Mouse (Mus musculus): Measurements from ENCODE around the gene Cep164. TPM values are rescaled to one million over a fixed set of nuclear protein-coding genes. Genes with fewer than 3 reads are reported as not detected.

The Cep164 gene
- polyA plus RNA-seq, 1 experiment from 2014 or later, result 6.1 TPM

GRCm38 (mm10) chr9:45774088-45774487 lies 54.4 kb downstream of the Cep164 start:
- Histone ChIP-seq H3K36me3 (replicated peaks; ENCODE audit: insufficient read depth, low read length) (peaks cover 48% of the 10 kb centered on the region), H3K4me3 (ENCODE audit: low read depth, low read length) (no peak overlapping the region), H3K27ac (ENCODE audit: low read depth) (no peak overlapping the region), H3K27me3 (ENCODE audit: insufficient read depth, low read length) (no peaks in the 10 kb centered on the region), H3K4me1 (ENCODE audit: insufficient read depth) (no peaks in the 10 kb centered on the region), H3K9me3 (ENCODE audit: low read length) (no peaks in the 10 kb centered on the region), H3K9ac (replicated peaks) (no peak overlapping the region), H3K4me2 (ENCODE audit: low read depth, low read length) (no peak overlapping the region)
- ATAC-seq, result no peak
- DNase-seq, result no peak
- WGBS (ENCODE audit: insufficient replicate concordance), result 75% methylated on average over 6 of the region's 6 CpGs
- no peak for TF ChIP-seq EP300 (IDR thresholded peaks at IDR 0.05; ENCODE audit: low read depth)
- peak; percentile 51 for TF ChIP-seq CTCF (IDR thresholded peaks at IDR 0.05; ENCODE audit: low read depth)

- Histone ChIP-seq H3K4me1 (ENCODE audit: insufficient read depth) (no peaks in the 10 kb centered on the region), H3K27me3 (ENCODE audit: insufficient read depth, low read length) (no peaks in the 10 kb centered on the region), H3K36me3 (replicated peaks; ENCODE audit: insufficient read depth, low read length) (peaks cover 28% of the 10 kb centered on the region), H3K27ac (ENCODE audit: low read depth) (no peak overlapping the region), H3K4me2 (ENCODE audit: low read depth, low read length) (no peak overlapping the region), H3K9me3 (ENCODE audit: low read length) (no peaks in the 10 kb centered on the region), H3K9ac (replicated peaks) (no peak overlapping the region), H3K4me3 (ENCODE audit: low read depth, low read length) (no peak overlapping the region)
- DNase-seq (no peak), ATAC-seq (no peak)
- TF ChIP-seq CTCF (IDR thresholded peaks at IDR 0.05; ENCODE audit: low read depth) (no peak), EP300 (IDR thresholded peaks at IDR 0.05; ENCODE audit: low read depth) (no peak)
- WGBS (ENCODE audit: insufficient replicate concordance), result 82% methylated on average over 5 of the region's 5 CpGs
Measured at GRCm38 (mm10) chr9:45769596-45769995, 58.9 kb downstream of the Cep164 start.

GRCm38 (mm10) chr9:45768421-45768820 lies 60.1 kb downstream of the Cep164 start:
- DNase-seq, result no peak
- WGBS (ENCODE audit: insufficient replicate concordance), result 75% methylated on average over 18 of the region's 18 CpGs

GRCm38 (mm10) chr9:45767155-45767554 lies 61.3 kb downstream of the Cep164 start:
- no peak overlapping the region for H3K27ac ChIP-seq (ENCODE audit: low read depth)
- no peaks in the 10 kb centered on the region for H3K9me3 ChIP-seq (ENCODE audit: low read length)
- no peaks in the 10 kb centered on the region for H3K27me3 ChIP-seq (ENCODE audit: insufficient read depth, low read length)
- no peak overlapping the region for H3K4me3 ChIP-seq (ENCODE audit: low read depth, low read length)
- no peaks in the 10 kb centered on the region for H3K4me1 ChIP-seq (ENCODE audit: insufficient read depth)
- no peak overlapping the region for H3K4me2 ChIP-seq (ENCODE audit: low read depth, low read length)
- no peak overlapping the region for H3K9ac ChIP-seq (replicated peaks)
- TF ChIP-seq EP300 (IDR thresholded peaks at IDR 0.05; ENCODE audit: low read depth), result no peak
- no peak for TF ChIP-seq CTCF (IDR thresholded peaks at IDR 0.05; ENCODE audit: low read depth)
- ATAC-seq, result no peak
- 90% methylated on average over 8 of the region's 8 CpGs for WGBS (ENCODE audit: insufficient replicate concordance)
- no peak for DNase-seq
- H3K36me3 ChIP-seq (replicated peaks; ENCODE audit: insufficient read depth, low read length), result peaks cover 19% of the 10 kb centered on the region; the same call in 1 of the 2 replicates

More at GRCm38 (mm10) chr9:45768421-45768820, 60.1 kb downstream of the Cep164 start:
- H3K4me3 ChIP-seq (ENCODE audit: low read depth, low read length), result no peak overlapping the region
- ATAC-seq, result no peak
- H3K4me1 ChIP-seq (ENCODE audit: insufficient read depth), result no peaks in the 10 kb centered on the region
- TF ChIP-seq CTCF (IDR thresholded peaks at IDR 0.05; ENCODE audit: low read depth) (no peak), EP300 (IDR thresholded peaks at IDR 0.05; ENCODE audit: low read depth) (no peak)
- H3K4me2 ChIP-seq (ENCODE audit: low read depth, low read length), result no peak overlapping the region
- no peak overlapping the region for H3K9ac ChIP-seq (replicated peaks)
- no peaks in the 10 kb centered on the region for H3K27me3 ChIP-seq (ENCODE audit: insufficient read depth, low read length)
- peaks cover 19% of the 10 kb centered on the region; the same call in 1 of the 2 replicates for H3K36me3 ChIP-seq (replicated peaks; ENCODE audit: insufficient read depth, low read length)
- H3K9me3 ChIP-seq (ENCODE audit: low read length), result no peaks in the 10 kb centered on the region
- H3K27ac ChIP-seq (ENCODE audit: low read depth), result no peak overlapping the region

- DNase-seq, result no peak
- Histone ChIP-seq H3K27me3 (ENCODE audit: insufficient read depth, low read length) (no peaks in the 10 kb centered on the region), H3K27ac (ENCODE audit: low read depth) (no peak overlapping the region), H3K9ac (replicated peaks) (no peak overlapping the region), H3K4me2 (ENCODE audit: low read depth, low read length) (no peak overlapping the region), H3K4me1 (ENCODE audit: insufficient read depth) (no peaks in the 10 kb centered on the region), H3K36me3 (replicated peaks; ENCODE audit: insufficient read depth, low read length) (peaks cover 16% of the 10 kb centered on the region; the same call in 1 of the 2 replicates), H3K9me3 (ENCODE audit: low read length) (no peaks in the 10 kb centered on the region), H3K4me3 (ENCODE audit: low read depth, low read length) (no peak overlapping the region)
- ATAC-seq, result no peak
- no peak for TF ChIP-seq CTCF (IDR thresholded peaks at IDR 0.05; ENCODE audit: low read depth)
- WGBS (ENCODE audit: insufficient replicate concordance), result 77% methylated on average over 6 of the region's 6 CpGs
Measured at GRCm38 (mm10) chr9:45766195-45766594, 62.3 kb downstream of the Cep164 start.

- Histone ChIP-seq H3K9ac (replicated peaks) (no peak overlapping the region), H3K4me2 (ENCODE audit: low read depth, low read length) (no peak overlapping the region), H3K27ac (ENCODE audit: low read depth) (no peak overlapping the region), H3K4me1 (ENCODE audit: insufficient read depth) (no peaks in the 10 kb centered on the region), H3K4me3 (ENCODE audit: low read depth, low read length) (no peak overlapping the region), H3K27me3 (ENCODE audit: insufficient read depth, low read length) (no peaks in the 10 kb centered on the region), H3K9me3 (ENCODE audit: low read length) (no peaks in the 10 kb centered on the region), H3K36me3 (replicated peaks; ENCODE audit: insufficient read depth, low read length) (no peaks in the 10 kb centered on the region)
- DNase-seq, result peak; percentile 71
- no peak for ATAC-seq
- 34% methylated on average over 8 of the region's 8 CpGs for WGBS (ENCODE audit: insufficient replicate concordance)
- TF ChIP-seq EP300 (IDR thresholded peaks at IDR 0.05; ENCODE audit: low read depth) (no peak), CTCF (IDR thresholded peaks at IDR 0.05; ENCODE audit: low read depth) (peak; percentile 93)
Measured at GRCm38 (mm10) chr9:45754452-45755091, 73.9 kb downstream of the Cep164 start.
